Mouse (Mus musculus) myocyte (in vitro differentiated cells): ENCODE measurements around the gene Stk16. TPM values are rescaled to one million over a fixed set of nuclear protein-coding genes. Genes with fewer than 3 reads are reported as not detected.

Source experiments
- H3K27me3 ChIP-seq: one replicate; pipeline ENCODE4 v1.6.1; 2011; ENCODE audit not compliant: control insufficient read depth, insufficient read depth, insufficient read length
- H3K36me3 ChIP-seq: one replicate; pipeline ENCODE4 v1.6.1; 2011; ENCODE audit not compliant: control insufficient read depth, insufficient read depth
- H3K4me2 ChIP-seq: one replicate; pipeline ENCODE4 v1.6.1; 2011; ENCODE audit warnings: low read depth, control low read depth
- H3K4me3 ChIP-seq: one replicate; pipeline ENCODE4 v1.5.1; 2011; ENCODE audit warnings: mild to moderate bottlenecking, control low read depth, moderate library complexity
- H3K79me2 ChIP-seq: one replicate; pipeline ENCODE4 v1.6.1; 2011; ENCODE audit not compliant: control insufficient read depth, insufficient read depth
- H3ac ChIP-seq: one replicate; pipeline ENCODE4 v1.6.1; 2011; ENCODE audit not compliant: control insufficient read depth, insufficient read length
- CEBPB ChIP-seq: IDR thresholded peaks from 2 replicates; pipeline ENCODE4 v1.6.1; 2011; ENCODE audit warnings: mild to moderate bottlenecking, moderate library complexity; ENCODE audit not compliant: poor library complexity, insufficient read depth, severe bottlenecking
- E2F4 ChIP-seq: IDR thresholded peaks from one replicate; pipeline ENCODE4 v1.6.1; 2011; ENCODE audit warnings: mild to moderate bottlenecking, control low read depth, moderate library complexity; ENCODE audit not compliant: insufficient read depth
- MAX ChIP-seq: IDR thresholded peaks from one replicate; pipeline ENCODE4 v1.6.1; 2011; ENCODE audit warnings: low read depth, mild to moderate bottlenecking, control low read depth
- MYOD1 ChIP-seq, 3 experiments: IDR thresholded peaks; one replicate each; pipeline ENCODE4 v1.6.1; 2011; ENCODE audit warnings: control low read depth in 2 of 3, low read depth in 2 of 3, mild to moderate bottlenecking in 2 of 3, moderate library complexity in 1 of 3; ENCODE audit not compliant: insufficient read length in 2 of 3, control insufficient read depth in 1 of 3
- MYOG ChIP-seq, 3 experiments: IDR thresholded peaks; one replicate each; pipeline ENCODE4 v1.6.1; 2011; ENCODE audit warnings: control low read depth in 2 of 3, low read depth in 2 of 3, mild to moderate bottlenecking in 2 of 3; ENCODE audit not compliant: insufficient read length in 2 of 3, control insufficient read depth in 1 of 3, insufficient read depth in 1 of 3
- POLR2A ChIP-seq: IDR thresholded peaks from one replicate; pipeline ENCODE4 v1.6.1; 2011; ENCODE audit warnings: low read depth, mild to moderate bottlenecking, control low read depth, moderate library complexity; ENCODE audit not compliant: insufficient read length
- POLR2AphosphoS2 ChIP-seq: IDR thresholded peaks from one replicate; pipeline ENCODE4 v1.6.1; 2011; ENCODE audit warnings: low read depth, control low read depth; ENCODE audit not compliant: insufficient read length
- REST ChIP-seq: IDR thresholded peaks from one replicate; pipeline ENCODE4 v1.6.1; 2011; ENCODE audit warnings: mild to moderate bottlenecking, control low read depth, moderate library complexity; ENCODE audit not compliant: insufficient read depth, insufficient read length
- SRF ChIP-seq: IDR thresholded peaks from one replicate; pipeline ENCODE4 v1.6.1; 2011; ENCODE audit warnings: low read depth; ENCODE audit not compliant: control insufficient read depth, insufficient read length
- TCF12 ChIP-seq: IDR thresholded peaks from one replicate; pipeline ENCODE4 v1.6.1; 2011; ENCODE audit warnings: mild to moderate bottlenecking, control low read depth; ENCODE audit not compliant: poor library complexity, insufficient read depth, severe bottlenecking
- TCF3 ChIP-seq: IDR thresholded peaks from one replicate; pipeline ENCODE4 v1.6.1; 2011; ENCODE audit warnings: low read depth, control low read depth; ENCODE audit not compliant: insufficient read length
- USF1 ChIP-seq: IDR thresholded peaks from one replicate; pipeline ENCODE4 v1.6.1; 2011; ENCODE audit warnings: low read depth, mild to moderate bottlenecking, control low read depth, moderate library complexity
- polyA plus RNA-seq: library from polyadenylated mRNA; unstranded; fragments of >200 nt; fragmentation: generic; extraction: Trizol; gene quantifications from one replicate; pipeline ENCODE4 v1.2.1, GENCODE M21; 2012; ENCODE audit warnings: missing spikeins

Gene Stk16
- polyA plus RNA-seq, 1 experiment: 86.4 TPM

DNA sequence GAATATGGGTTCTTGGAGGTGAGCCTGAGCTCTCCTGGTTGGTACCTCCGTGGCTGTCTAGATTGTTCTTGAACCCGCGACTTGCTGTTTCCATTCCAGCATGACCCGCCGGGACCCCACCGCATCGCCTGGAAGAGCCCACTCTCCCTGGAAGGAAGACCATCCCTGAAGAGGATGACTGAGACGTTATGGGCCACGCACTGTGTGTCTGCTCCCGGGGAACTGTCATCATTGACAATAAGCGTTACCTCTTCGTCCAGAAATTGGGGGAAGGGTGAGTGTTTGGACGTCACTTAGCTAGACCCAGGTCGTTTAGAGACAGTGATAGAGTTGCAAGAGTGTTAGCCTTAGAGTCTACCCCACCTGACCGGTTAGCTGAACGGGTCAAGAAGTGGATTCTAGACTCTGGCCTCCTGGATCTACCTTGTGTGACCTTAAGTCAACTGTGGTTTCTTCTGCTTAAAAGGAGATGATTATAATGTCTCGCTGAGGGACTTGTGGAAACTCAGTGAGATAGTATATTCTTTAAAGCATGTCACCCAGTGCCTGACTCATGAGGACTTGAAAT is 587 bp downstream of the Stk16 start:
- Histone ChIP-seq H3K27me3 (no peaks in the 10 kb centered on the region), H3K36me3 (peaks cover 22% of the 10 kb centered on the region), H3K79me2 (peaks cover 30% of the 10 kb centered on the region), H3ac (peak overlapping the region; percentile 64), H3K4me3 (peak overlapping the region; percentile 88), H3K4me2 (peak overlapping the region; percentile 94)
- TF ChIP-seq TCF3 (no peak), MYOG (IDR thresholded peaks at IDR 0.05; ENCODE audit: control insufficient read depth in 1 of 3, insufficient read depth in 1 of 3, insufficient read length in 2 of 3, low read depth in 2 of 3) (no peak), MAX (no peak), POLR2AphosphoS2 (peak; percentile 56)

DNA sequence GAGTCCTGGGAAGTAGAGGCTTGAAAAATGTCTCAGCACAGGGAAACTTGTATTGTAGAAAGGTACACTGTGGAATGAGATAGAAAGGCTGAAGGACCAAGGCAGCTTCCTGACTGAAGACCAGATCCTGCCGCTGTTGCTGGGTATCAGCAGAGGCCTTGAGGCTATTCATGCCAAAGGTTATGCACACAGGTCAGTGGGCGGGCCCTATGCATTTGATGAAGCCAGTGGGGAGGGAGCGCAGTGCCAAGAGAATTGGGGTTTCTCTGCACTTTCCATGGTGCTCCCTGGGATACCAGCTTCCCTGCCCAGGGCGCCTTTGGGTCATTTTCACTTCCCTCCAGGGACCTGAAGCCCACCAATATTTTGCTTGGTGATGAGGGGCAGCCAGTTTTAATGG is 1.9 kb downstream of the Stk16 start:
- peak overlapping the region; percentile 94 for H3K4me2 ChIP-seq
- peaks cover 40% of the 10 kb centered on the region for H3K79me2 ChIP-seq
- peaks cover 22% of the 10 kb centered on the region for H3K36me3 ChIP-seq

DNA sequence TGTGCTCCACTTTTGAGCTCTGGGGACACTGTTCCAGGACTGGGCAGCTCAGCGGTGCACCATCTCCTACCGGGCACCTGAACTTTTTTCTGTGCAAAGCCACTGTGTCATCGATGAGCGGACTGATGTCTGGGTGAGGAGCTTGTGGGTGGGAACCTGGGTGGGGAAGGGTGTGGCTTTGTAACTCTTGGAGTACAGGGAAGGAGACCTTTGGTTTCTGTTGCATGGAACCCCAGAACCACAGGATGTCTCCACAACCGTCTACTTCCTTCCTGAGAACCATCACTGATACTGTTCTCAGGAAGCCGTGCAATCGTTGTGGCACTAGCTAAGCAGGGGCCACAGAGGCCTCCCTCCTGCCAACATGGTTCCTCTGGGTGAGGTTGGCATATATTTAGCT is 2.5 kb downstream of the Stk16 start:
- peaks cover 22% of the 10 kb centered on the region for H3K36me3 ChIP-seq
- peaks cover 46% of the 10 kb centered on the region for H3K79me2 ChIP-seq
- H3ac ChIP-seq: no peak overlapping the region
- TF ChIP-seq MAX (no peak), TCF12 (no peak), TCF3 (no peak), USF1 (no peak), MYOD1 (IDR thresholded peaks at IDR 0.05; ENCODE audit: control insufficient read depth in 1 of 3, insufficient read length in 2 of 3, low read depth in 2 of 3) (no peak), REST (no peak), POLR2AphosphoS2 (no peak), CEBPB (no peak), MYOG (IDR thresholded peaks at IDR 0.05; ENCODE audit: control insufficient read depth in 1 of 3, insufficient read depth in 1 of 3, insufficient read length in 2 of 3, low read depth in 2 of 3) (no peak), SRF (no peak), POLR2A (no peak), E2F4 (no peak)
- no peaks in the 10 kb centered on the region for H3K27me3 ChIP-seq
- H3K4me2 ChIP-seq: no peak overlapping the region
- no peak overlapping the region for H3K4me3 ChIP-seq

More for the DNA sequence above, 1.9 kb downstream of the Stk16 start:
- TF ChIP-seq E2F4: no peak
- peak; percentile 21 for TF ChIP-seq POLR2AphosphoS2
- no peak for TF ChIP-seq SRF
- Histone ChIP-seq H3K4me3 (peak overlapping the region; percentile 88), H3ac (no peak overlapping the region), H3K27me3 (no peaks in the 10 kb centered on the region)

DNA sequence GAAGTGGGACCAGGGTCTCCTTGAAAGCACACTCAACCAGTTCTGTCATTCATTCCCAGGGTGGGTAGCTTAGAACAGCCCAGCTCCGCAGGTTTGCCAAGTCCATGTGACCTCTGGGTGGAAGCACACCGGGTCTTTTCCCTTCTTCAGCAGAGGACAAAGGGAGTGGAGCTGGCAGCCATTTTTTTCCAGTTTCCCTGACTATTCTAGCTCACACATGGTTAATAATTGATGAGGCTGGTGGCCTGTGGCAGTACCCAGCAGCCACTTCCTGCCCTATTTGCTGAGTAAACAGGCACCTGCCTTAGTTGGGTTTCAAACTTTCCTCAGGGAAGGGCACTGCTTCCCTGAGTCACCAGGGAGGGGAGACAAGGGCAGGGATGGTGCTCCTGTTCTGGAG is 3.8 kb downstream of the Stk16 start:
- TF ChIP-seq POLR2AphosphoS2 (peak; percentile 5), MYOD1 (IDR thresholded peaks at IDR 0.05; ENCODE audit: control insufficient read depth in 1 of 3, insufficient read length in 2 of 3, low read depth in 2 of 3) (no peak)
- H3K4me2 ChIP-seq: peak overlapping the region; percentile 95

DNA sequence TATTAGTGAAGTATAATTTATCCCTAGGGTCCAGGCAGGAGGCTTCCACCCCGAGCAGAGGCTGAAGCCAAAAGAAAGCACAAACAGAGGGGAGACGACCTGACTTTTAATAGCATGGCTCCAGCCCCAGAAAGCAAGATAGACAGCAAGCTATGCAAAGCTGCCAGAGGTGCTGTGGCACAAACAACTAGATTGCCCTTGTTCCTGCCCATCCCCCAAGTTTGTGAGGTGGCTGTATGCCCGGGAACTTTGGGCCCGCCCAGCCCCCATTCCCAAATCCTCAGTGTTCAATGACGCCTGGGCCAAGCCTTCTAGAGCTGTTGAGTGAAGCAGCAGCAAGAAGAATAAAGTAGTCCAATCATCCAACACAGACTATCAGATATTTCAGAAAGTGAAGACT is 4.2 kb downstream of the Stk16 start:
- no peak for TF ChIP-seq CEBPB
- no peak for TF ChIP-seq E2F4
- no peak for TF ChIP-seq MAX
- no peak for TF ChIP-seq POLR2A
- TF ChIP-seq MYOD1 (IDR thresholded peaks at IDR 0.05; ENCODE audit: control insufficient read depth in 1 of 3, insufficient read length in 2 of 3, low read depth in 2 of 3): no peak
- TF ChIP-seq REST: no peak
- TF ChIP-seq SRF: no peak
- TF ChIP-seq TCF3: no peak
- TF ChIP-seq POLR2AphosphoS2: no peak
- no peak for TF ChIP-seq MYOG (IDR thresholded peaks at IDR 0.05; ENCODE audit: control insufficient read depth in 1 of 3, insufficient read depth in 1 of 3, insufficient read length in 2 of 3, low read depth in 2 of 3)
- TF ChIP-seq TCF12: no peak
- TF ChIP-seq USF1: no peak
- Histone ChIP-seq H3K27me3 (no peaks in the 10 kb centered on the region), H3K36me3 (peaks cover 22% of the 10 kb centered on the region), H3K79me2 (peaks cover 46% of the 10 kb centered on the region), H3ac (no peak overlapping the region), H3K4me3 (no peak overlapping the region), H3K4me2 (peak overlapping the region; percentile 95)

More for the DNA sequence above, 3.8 kb downstream of the Stk16 start:
- peaks cover 46% of the 10 kb centered on the region for H3K79me2 ChIP-seq
- no peak overlapping the region for H3K4me3 ChIP-seq
- no peaks in the 10 kb centered on the region for H3K27me3 ChIP-seq
- H3ac ChIP-seq: no peak overlapping the region
- H3K36me3 ChIP-seq: peaks cover 22% of the 10 kb centered on the region
